Mouse (Mus musculus) adrenal gland, postnatal 4 days (tissue): ENCODE data around the gene Cyp1a2. TPM values are rescaled to one million over a fixed set of nuclear protein-coding genes. Genes with fewer than 3 reads are reported as not detected.
"Not testable (repeated sequence)": the region's sequence is repeated elsewhere in the genome, so short reads cannot be mapped to it uniquely, and the experiment has no call there.

Experiments
- DNase-seq, 2 experiments: peaks; one replicate each; pipeline ENCODE4 v3.0.0; 2021 to 2022; ENCODE audit warnings: low spot score in 2 of 2, mixed read lengths in 2 of 2
- long read RNA-seq, 2 experiments: library from polyadenylated mRNA; stranded (forward); transcript quantifications; one replicate each; pipeline ENCODE4 v2.0.0; 2021
- total RNA-seq, 2 experiments: library from RNA; stranded (reverse); gene quantifications; 2 replicates each; pipeline ENCODE4 v1.2.3; 2021

The Cyp1a2 gene
- 1 to 10 TPM in 1 of 2 experiments, not detected in 1; 8.7 TPM for total RNA-seq
- long read RNA-seq, experiment 1, transcript Cyp1a2-201 (7 exons, 1,940 nt): major isoform, 11 of 11 reads
- long read RNA-seq, experiment 1, partial matches to known transcripts: 0 of 11 reads
- long read RNA-seq, experiment 1, other reads (novel, unspliced or antisense): 0 of 11 reads
- long read RNA-seq, experiment 2: 0 reads

DNA sequence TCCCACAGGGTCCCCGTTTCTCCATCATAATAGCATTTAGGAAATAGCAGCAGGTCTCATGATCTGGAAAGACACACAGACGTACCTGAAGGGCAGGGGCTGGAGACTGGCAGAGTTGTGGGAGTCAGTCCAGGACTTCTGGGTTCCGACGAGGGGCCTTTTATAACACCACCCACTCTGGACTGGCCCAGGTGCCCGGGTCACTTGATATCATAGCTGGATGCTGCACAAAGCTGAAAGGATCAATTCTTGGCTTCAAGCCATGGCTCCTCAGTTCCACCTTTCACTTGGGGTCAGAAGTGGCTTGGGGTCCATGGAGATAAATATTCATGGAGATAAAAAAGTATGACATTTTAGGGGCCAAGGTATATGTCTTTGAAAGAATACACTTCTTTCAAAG, at the start of gene Cyp1a2:
Gene Cyp1a2 (minus strand): TSS at position 184 of the 400 bp plus-strand sequence.
- no peak for DNase-seq

DNA sequence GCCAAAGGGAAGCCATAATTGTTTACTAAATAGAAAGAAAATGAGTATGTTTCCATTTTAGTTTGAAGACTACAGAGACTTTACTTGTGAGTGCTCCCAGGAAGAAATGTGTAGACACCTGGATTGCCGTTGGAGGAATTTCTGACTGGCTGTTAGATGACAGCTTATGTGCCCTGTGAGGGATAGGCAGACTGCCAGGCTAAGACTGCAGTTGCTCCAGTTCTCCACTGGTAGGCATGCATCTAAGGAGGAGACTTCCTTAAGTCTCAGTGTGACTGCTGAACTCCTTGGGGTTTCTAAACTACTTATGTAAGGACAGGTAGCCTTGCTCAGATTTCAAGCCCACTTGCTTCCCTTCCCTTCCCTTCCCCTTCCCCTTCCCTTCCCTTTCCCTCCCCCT, 44.8 kb upstream of the Cyp1a2 start:
- DNase-seq: no peak

DNA sequence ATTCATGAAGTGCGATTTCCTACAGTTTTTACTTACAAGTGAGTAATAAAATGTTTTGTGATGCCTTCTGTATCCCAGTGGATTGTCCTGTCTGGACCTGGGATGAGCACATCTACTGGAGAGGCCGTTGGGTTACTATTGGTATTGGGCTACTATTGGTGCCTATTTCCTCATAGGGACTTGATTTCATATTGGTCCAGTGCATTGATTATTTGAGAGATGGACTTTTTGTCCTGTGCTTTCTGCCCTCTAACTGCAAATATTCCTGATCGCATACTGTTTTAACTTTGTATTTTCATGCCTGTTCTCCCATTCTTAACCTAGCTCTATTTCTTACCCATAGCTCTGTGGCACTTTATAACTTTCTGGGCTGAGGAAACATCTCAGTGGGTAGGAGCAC, 41.2 kb upstream of the Cyp1a2 start:
- DNase-seq: no peak

DNA sequence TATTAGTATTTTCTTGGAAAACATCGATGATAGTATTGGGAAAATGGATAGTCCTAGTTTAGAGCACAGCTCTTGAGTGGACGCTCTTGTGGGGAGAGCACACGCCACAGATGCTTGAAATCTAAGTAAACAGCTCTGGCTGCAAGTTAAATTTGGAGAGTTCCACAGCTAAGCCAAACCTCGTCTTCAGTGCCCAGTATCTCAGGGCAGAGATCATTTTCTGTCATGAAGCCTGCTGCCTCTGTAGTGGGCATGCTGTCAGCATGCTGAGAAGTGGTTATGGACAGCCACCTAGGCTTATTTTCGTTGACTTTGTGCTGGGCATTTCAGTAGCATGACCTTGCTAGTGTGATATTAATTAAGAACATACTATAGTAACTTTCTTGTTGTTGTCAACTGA, 40.3 kb upstream of the Cyp1a2 start:
- DNase-seq: no peak

DNA sequence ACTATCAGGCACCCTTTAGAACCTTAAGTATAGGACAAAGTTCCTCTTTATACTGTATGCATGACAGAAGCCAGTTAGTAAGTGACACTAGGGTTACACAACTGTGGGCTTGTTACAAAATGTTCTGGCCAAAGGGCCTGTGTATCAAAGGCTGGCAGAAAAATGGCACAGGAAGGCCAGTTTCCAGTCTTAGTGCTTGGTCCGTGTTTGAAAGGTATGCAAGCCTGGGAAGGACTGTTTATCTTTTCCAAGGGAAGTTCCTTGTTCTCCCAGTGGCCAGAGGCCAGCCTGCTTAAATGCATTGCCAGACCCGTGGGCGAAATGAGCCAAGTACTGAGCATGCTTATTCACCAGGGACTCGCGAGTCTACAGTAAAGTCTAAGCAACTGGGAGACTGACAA, 39.8 kb upstream of the Cyp1a2 start:
- no peak for DNase-seq

DNA sequence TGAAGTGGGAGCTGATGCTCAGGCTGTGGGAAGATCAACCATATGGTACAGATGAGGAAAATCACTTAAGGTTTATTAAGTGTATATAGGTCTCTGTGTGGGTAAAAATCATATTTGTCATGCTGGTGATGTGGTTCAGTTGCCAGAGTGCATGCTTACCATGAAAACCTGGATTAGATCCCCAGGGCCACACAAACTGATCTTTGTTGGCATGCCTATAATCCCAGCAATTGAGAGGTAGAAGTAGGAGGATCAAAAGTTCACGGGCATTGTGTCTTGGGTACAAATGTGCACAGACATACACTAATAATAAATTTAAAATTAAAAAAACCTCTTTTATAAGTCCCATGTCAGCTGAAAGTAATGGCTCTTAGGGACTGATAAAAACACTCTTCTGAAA, 38.9 kb upstream of the Cyp1a2 start:
- DNase-seq: no peak

DNA sequence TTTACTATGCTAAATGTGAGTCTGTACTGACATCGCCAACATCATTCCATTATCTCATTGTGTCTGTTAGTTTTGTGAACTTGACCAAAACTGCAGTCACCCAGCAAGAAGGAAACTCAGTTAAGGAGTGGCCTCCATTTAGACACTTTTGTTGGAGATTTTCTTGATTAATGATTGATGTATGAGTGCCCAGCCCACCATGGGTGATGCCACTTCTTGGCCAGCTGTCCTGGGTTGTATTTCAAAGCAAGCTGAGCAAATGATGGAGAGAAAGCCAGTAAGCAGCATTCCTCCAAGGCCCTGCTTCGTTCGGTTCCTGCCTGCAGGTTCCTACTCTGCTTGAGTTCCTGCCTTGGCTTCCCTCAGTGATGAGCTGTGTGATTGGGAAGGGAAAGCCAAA, 37.2 kb upstream of the Cyp1a2 start:
- no peak for DNase-seq

DNA sequence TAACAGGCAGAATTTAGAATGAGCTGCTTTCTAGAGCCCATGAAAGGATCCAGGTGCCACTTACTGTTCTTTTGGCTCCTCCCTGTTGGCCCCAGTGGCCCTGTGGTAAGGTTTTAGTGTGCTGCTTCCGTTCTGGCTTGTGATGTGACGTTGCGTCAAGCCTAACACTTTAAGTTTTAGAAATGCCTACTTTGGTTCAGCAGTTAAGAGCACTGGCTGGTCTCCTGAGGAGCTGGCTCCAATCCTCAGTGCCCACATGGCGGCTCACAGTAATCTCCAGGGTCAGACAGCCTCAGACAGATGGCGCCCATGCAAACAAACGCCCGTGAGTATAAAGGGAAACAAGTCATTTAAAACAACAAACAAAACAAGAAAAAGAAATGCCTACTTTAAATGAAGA, 34.9 kb upstream of the Cyp1a2 start:
- no peak for DNase-seq

DNA sequence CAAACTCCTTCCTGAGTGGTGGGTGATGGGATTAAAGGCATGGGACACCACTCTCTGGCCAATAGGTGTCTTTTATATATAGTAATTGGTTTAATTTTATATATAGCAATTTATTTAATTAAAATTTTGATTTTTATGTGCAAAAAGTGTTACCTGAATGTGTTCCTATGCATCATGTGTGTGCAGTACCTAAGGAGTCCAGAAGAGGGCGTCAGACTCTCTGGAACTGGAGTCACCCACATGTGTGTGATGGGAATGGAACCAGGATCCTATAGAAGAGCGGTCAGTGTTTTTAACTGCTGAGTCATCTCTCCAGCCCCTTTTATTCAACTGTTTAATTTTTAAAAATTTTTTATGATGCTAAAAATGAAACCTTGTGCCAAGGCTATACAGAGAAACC, 28.7 kb upstream of the Cyp1a2 start:
- DNase-seq: no peak

DNA sequence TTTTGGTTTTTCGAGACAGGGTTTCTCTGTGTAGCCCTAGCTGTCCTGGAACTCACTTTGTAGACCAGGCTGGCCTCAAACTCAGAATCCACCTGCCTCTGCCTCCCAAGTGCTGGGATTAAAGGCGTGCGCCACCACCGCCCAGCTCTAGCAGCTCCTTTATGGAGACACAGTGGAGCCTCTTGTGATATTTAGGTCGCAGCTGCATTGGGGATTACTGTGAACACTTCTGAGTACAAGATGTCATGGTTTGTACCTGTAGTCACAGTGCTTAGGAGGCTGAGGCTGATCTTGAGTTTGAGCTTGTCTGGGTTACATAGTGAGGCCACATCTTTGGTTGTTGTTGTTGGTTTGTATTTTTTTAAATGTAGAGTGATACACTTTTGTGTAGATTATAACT, 26.7 kb upstream of the Cyp1a2 start:
- not testable (repeated sequence) for DNase-seq

DNA sequence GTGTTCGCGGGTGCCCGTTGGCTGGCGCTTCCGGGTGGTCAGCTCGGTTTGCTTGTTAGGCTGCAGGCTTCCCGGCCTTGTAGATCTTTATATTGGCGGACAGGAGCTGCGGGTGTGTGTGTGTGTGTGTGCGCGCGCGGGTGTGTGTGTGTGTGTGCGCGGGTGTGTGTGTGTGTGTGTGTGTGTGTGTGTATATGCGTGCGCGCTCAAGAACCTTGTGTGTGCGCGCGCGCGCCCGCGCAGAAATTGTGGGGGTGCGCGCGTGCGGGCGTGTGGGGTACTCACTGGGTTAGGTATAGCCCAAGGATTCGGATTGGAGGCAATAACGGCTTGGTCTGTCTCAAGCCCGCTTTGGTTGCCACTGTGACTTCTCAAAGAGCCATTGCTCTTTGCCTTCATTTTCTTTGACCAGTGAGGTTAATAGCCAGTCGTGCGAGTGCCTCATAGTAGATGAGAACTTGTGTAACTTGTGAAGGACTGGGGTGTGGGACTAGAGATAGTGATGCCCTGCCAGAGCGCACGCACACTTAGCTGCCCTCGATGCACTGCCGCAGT, 25.3 kb upstream of the Cyp1a2 start:
- peak in 1 of 2 experiments; percentile 14 for DNase-seq

DNA sequence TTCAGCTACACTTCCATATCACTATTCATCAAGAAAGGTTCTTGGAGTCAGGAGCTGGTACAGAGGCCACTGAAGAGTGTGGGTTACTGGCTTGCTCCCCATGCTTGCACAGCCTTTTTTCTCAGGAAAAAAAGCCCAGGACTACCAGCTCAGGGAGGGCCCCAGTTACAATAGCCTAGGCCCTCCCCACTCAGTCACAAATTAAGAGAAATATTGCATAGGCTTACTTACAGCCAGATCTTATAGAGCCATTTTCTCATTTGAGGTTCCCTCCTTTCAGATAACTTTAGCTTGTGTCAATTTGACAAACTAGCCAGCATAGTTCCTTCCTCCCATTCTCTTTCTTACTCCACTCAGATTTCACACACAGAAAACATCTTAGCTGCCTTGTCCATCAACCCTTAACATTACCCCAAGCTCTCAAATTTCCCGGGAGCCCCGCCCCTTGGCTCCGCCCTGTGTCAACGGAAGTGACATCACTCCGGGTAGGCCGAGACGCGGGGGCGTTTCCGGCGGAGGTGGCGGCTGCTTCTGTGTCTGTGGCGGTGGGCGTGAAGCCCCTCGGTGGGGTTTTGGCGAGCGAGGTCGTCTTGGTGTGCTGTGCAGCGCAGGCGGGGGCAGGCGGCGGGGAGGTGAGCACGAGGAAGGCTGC, 24.7 kb upstream of the Cyp1a2 start, which contains the start of gene Edc3:
Gene Edc3 (plus strand): TSS at position 473 of the 652 bp plus-strand sequence.
- DNase-seq: peak; percentile 83 to 91

DNA sequence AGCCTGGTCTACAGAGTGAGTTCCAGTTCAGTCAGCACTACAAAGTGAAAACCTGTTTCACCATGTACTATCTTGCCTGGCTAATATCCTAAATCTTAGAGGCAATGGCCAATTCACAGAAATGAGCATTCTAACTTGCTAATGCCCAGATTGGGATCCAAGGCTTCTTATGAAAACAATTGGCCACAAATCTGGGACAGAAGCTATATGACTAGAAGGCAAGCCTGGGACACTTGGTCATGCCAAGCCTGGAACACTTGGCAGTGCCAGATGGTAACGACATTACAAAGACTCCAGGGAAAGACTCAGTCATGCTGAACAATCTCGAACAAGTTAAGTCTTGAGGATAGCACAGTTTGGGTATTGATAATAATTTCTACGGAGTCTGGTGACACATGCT, 23.0 kb upstream of the Cyp1a2 start:
- no peak for DNase-seq

DNA sequence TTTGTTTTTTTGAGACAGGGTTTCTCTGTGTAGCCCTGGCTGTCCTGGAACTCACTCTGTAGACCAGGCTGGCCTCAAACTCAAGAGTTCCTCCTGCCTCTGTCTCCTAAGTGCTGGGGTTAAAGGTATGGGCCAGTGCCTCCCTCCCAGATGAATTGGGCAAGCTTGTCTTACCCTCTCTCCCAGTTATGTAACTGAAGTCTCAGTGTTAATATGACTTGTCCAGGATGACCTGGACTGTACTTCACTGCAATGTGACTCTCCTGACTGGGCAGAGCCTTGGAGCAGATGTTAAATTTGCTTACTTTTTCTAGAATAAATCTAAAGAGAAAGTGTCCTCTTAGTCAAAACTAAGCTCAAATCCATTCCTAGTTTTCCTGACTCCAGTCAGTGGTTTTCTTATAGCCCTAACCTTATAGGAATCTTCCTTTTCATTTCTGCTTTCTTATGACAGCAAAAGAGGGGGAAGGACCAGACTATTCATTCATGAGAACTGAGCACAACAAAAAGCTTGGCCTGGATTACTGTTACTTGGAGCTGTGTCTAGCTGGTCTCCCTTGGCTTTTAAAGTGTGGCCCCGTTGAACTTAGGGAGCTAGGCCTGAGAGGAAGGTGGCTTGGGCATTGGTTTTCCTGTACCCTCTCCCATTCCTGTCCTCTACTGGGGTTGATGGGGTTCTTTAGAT, 15.1 kb upstream of the Cyp1a2 start:
- no peak for DNase-seq

DNA sequence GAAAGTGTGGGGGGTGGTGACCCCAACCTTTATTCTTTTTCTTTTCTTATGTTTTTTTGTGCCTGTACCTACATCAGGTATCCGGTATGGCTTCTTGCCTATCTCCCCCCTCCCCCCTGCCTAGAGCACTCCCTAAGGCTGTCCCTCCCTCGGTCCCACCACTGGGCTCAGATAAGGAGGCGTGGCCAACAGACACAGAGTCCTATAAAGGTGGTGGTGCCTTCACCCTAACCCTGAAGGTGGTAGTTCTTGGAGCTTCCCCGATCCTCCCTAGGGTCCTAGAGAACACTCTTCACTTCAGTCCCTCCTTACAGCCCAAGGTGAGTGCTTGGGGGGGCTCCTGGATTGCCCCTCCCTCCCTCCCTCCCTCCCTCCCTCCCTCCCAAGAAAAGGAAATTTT, 13.9 kb upstream of the Cyp1a2 start:
- DNase-seq: no peak

DNA sequence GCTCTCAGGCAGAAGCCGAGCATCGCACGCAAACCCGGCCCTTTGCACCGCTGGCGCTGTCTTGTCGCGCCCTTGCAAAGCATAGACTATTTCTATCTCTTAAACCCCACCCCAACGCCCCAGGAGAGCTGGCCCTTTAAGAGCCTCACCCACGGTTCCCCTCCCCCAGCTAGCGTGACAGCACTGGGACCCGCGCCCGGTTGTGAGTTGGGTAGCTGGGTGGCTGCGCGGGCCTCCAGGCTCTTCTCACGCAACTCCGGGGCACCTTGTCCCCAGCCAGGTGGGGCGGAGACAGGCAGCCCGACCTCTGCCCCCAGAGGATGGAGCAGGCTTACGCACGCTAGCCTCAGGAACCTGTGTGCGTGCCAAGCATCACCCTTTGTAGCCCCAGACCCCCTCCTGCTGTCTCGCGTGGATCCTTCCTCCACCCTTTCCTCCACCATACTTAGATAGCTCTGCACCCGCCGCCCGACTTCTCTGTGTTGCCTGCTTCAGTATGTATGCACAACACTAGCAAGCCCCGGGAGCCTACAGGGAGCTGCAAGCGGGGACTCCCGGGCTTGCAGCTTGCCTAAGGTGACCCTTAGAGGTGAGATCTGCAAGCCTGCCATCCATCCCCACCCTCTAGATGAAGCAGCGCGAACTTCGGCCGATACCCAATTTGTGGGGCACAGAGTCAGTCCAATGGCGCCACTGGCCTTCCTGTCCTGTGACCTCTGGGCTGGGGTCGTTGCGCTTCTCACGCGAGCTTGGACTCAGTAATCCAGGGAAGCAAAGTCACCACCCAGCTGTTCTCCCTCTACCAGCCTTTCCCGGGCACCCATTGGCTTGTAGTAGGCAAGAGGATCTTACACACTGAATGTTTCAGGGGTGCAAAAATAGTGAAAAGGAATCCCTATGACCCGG, 13.1 kb upstream of the Cyp1a2 start:
- no peak for DNase-seq

DNA sequence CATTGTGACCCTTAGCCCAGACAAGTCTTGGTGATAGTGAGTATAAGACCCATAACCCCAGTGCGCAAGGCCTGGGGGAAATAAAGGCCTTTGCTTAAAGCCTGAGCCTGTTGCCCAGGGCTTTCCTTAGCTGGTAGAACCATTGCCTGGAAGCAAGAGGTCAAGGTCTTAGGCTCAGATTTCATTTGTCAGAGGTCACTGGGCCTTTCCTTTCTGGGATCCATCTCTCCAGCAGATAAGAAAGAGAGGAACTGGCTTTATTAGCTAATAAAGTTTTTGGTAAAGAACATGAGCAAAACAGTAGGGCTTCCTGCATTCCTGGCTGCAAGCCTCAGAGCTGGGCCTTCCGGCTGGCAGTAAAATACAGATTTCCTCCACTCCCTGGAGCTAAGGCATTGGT, 10.6 kb upstream of the Cyp1a2 start:
- DNase-seq: no peak

DNA sequence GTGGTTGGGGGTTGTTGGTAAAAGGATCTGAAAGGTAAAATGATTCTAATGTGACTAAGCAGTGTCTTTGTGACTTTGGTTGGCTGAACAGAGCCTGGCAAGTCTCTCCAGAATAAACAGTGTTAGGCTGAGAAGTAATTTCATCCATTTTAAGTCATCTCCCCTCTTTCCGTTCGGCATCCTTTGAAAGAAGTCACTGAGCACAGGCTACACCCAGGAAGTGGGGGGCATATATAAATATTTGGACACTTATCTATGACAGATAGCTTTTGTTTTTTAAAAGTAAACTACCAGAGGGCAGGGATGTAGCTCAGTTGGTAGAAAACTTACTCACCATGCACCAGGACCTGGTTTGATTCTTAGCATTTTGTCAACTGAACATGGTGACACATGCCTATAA, 5.1 kb upstream of the Cyp1a2 start:
- DNase-seq: no peak

DNA sequence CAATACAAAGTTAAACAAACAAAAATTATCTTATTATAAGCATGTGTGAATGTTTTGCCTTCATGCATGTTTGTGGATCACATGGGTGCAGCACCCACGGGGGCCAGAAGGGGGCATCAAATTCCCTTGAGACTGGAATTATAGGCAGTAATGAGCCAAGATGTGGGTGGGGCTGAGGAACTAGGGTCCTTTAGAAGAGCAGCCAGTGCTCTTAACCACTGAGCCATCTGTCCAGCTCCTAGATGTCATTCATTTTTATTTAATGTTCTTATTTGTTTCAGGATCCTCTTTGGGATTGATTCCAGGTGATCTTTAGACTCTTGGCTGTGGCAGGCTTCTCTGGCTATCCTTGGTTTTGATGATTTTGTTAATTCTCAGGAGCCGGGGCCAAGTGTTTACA, 4.7 kb upstream of the Cyp1a2 start:
- no peak for DNase-seq

DNA sequence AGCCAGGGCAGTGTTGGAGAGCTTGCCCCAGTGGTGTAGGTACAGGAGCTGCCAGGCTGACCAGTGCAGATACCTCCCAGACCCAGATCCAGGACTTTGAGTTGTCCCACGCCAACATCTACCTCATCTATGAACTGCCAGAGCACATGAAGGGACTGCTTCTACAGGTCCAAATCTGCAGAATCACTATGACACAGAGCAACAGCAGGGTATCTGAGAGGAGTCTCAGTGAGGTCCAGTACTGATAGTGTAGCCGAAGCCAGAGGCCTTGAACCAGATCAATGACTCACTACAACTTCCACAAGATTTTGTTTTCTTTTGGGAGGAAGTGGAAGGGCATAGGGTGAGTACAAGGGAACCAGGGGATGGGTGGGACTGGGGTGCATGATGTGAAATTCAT, 4.2 kb upstream of the Cyp1a2 start, which contains the start of gene Cyp1a1:
Gene Cyp1a1 (plus strand): TSS at position 178 of the 400 bp plus-strand sequence.
- no peak for DNase-seq

DNA sequence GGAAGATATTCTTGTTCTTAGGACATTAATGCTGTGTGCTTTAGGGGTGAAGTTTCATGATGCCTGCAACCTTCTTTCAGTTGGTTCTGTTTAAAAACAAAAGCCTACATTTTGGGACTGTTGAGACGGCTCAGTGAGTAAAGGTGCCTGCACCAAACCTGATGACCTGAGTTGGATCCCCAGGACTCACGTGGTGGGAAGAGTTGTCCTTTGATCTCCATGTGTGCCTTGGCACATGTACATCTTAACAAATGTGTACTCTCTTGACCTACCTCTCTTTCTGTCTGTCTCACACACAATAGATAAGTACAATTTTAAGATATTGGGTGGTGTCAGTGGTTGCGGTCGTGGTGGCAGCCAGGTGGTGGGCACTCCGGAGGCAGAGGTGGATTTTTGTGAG, 2.5 kb upstream of the Cyp1a2 start:
- no peak for DNase-seq
